Mouse (Mus musculus) embryonic fibroblast, embryonic 13.5 days (primary cell): ENCODE results near the gene Wdr70.

Source experiments
- CTCF ChIP-seq: IDR thresholded peaks from 2 replicates; pipeline ENCODE4 v1.5.1; 2011; ENCODE audit warnings: mild to moderate bottlenecking, control low read depth, low read length, moderate library complexity, borderline replicate concordance; ENCODE audit not compliant: insufficient read depth
- POLR2A ChIP-seq: IDR thresholded peaks from 2 replicates; pipeline ENCODE4 v1.6.1; 2011; ENCODE audit warnings: low read depth, mild to moderate bottlenecking, control low read depth, low read length, moderate library complexity

- TF ChIP-seq CTCF (no peak), POLR2A (no peak)
These were observed 192.4 kb downstream of the Wdr70 start for GRCm38 (mm10) chr15:7906491-7907035.
